Mouse (Mus musculus): Measurements from ENCODE around the gene Samd14. TPM values are rescaled to one million over a fixed set of nuclear protein-coding genes. Genes with fewer than 3 reads are reported as not detected.

The Samd14 gene
- polyA plus RNA-seq, 1 experiment, result 0.75 TPM

DNA sequence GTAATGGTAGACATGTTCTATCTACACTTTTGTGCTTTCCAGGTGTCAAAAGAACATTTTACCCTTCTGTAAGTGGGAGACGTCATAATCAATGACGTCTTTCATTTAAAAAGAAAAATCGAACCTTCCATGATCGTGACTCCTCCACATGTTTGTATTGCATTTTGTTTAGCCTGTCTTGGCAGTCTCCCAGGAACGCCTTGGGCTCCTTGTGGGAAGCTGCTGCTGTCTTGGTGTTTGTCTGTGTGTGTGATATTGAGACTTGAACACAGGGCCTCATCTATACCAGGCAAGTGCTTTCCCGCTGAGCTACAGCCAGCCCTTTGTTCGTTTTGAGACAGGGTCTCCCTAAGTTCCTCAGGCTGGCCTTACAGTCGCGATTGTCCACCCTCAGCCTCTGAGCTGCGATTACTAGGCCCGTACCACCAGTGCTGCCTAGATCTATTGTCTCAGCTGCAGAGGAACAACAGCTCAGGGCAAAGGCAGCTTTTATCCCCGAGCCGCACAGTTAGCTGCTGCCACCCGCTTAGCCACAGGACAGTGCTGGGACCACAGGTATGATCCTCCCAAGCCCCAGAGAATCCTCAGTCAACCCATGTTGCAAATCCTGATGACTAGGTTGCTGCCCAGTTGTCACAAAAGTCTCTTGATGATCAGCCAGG lies 28.6 kb downstream of the Samd14 start:
- H3K27ac ChIP-seq (ENCODE audit: control insufficient read depth, insufficient read depth, low read depth, low read length), result no peak overlapping the region
- no peaks in the 10 kb centered on the region for H3K36me3 ChIP-seq (ENCODE audit: control insufficient read depth, insufficient read depth, low read length)
- H3K27me3 ChIP-seq (ENCODE audit: control insufficient read depth, insufficient read depth, low read length), result no peaks in the 10 kb centered on the region
- TF ChIP-seq POLR2A (IDR thresholded peaks at IDR 0.05; ENCODE audit: control insufficient read depth, low read depth, low read length) (no peak), CTCF (IDR thresholded peaks at IDR 0.05; ENCODE audit: control insufficient read depth, insufficient read depth, insufficient replicate concordance, low read depth, low read length) (no peak)
- no peak overlapping the region for H3K4me3 ChIP-seq (ENCODE audit: control insufficient read depth, low read depth, low read length)
- peaks cover 16% of the 10 kb centered on the region for H3K4me1 ChIP-seq (ENCODE audit: control insufficient read depth, insufficient read depth, low read length)

DNA sequence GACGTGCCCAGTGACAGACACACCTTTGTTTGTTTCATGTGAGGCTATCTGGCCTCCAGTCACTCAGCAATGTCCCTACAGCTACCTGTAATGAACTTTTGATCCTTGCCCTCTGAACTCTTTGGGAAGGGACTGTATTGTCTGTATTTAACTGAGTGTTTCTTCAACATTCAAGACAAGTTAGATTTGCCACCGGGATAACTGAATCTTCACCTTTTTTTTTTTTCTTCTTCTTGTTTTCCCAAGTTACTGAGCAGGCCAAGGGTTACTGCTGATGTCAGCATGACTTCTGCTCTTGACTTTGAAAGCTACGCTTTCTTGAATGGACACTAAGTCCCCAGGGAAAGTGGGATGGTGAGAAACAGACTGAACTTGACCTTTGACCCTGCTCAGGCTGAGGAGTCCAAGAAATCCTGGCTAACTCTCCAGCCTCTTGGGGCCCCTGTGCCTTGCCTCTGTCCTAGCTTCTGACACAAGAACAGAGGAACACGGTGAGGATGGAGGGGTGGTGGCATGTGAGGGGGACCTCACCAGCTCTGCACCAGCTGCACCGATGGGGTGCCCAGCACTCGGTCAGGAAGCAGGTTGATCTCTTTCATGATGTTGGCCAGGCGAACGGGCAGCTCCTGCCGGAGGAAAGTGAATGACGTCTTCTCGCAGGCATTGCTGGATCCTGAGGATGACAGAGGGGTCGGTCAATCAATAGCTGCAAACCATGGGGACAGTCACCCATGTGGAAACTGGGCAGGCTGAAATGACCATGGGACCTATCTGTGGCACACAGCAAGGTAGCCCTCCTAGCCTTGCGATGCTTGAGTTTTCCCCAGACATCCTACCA lies 29.4 kb downstream of the Samd14 start:
- TF ChIP-seq CTCF (IDR thresholded peaks at IDR 0.05; ENCODE audit: control insufficient read depth, insufficient read depth, insufficient replicate concordance, low read depth, low read length) (no peak), POLR2A (IDR thresholded peaks at IDR 0.05; ENCODE audit: control insufficient read depth, low read depth, low read length) (no peak)
- Histone ChIP-seq H3K27me3 (ENCODE audit: control insufficient read depth, insufficient read depth, low read length) (no peaks in the 10 kb centered on the region), H3K4me1 (ENCODE audit: control insufficient read depth, insufficient read depth, low read length) (peaks cover 16% of the 10 kb centered on the region), H3K36me3 (ENCODE audit: control insufficient read depth, insufficient read depth, low read length) (no peaks in the 10 kb centered on the region), H3K4me3 (ENCODE audit: control insufficient read depth, low read depth, low read length) (no peak overlapping the region), H3K27ac (ENCODE audit: control insufficient read depth, insufficient read depth, low read depth, low read length) (peak overlapping the region; percentile 54; the same call in 1 of the 2 replicates)

GRCm38 (mm10) chr11:95039766-95040165 lies 30.1 kb downstream of the Samd14 start:
- Histone ChIP-seq H3K36me3 (ENCODE audit: control insufficient read depth, insufficient read depth, low read length) (no peaks in the 10 kb centered on the region), H3K27me3 (ENCODE audit: control insufficient read depth, insufficient read depth, low read length) (no peaks in the 10 kb centered on the region), H3K27ac (ENCODE audit: control insufficient read depth, insufficient read depth, low read depth, low read length) (peak overlapping the region; percentile 51; the same call in 1 of the 2 replicates), H3K4me3 (ENCODE audit: control insufficient read depth, low read depth, low read length) (peak overlapping the region; percentile 94), H3K4me1 (ENCODE audit: control insufficient read depth, insufficient read depth, low read length) (peaks cover 16% of the 10 kb centered on the region)
- TF ChIP-seq POLR2A (IDR thresholded peaks at IDR 0.05; ENCODE audit: control insufficient read depth, low read depth, low read length) (no peak), CTCF (IDR thresholded peaks at IDR 0.05; ENCODE audit: control insufficient read depth, insufficient read depth, insufficient replicate concordance, low read depth, low read length) (no peak)

GRCm38 (mm10) chr11:95040491-95041138 lies 30.9 kb downstream of the Samd14 start:
- H3K4me1 ChIP-seq (ENCODE audit: control insufficient read depth, insufficient read depth, low read length), result peaks cover 16% of the 10 kb centered on the region
- H3K36me3 ChIP-seq (ENCODE audit: control insufficient read depth, insufficient read depth, low read length), result no peaks in the 10 kb centered on the region
- peak overlapping the region; percentile 94 for H3K4me3 ChIP-seq (ENCODE audit: control insufficient read depth, low read depth, low read length)
- peak overlapping the region; percentile 62 for H3K27ac ChIP-seq (ENCODE audit: control insufficient read depth, insufficient read depth, low read depth, low read length)
- H3K27me3 ChIP-seq (ENCODE audit: control insufficient read depth, insufficient read depth, low read length), result no peaks in the 10 kb centered on the region
- no peak for TF ChIP-seq POLR2A (IDR thresholded peaks at IDR 0.05; ENCODE audit: control insufficient read depth, low read depth, low read length)
- TF ChIP-seq CTCF (IDR thresholded peaks at IDR 0.05; ENCODE audit: control insufficient read depth, insufficient read depth, insufficient replicate concordance, low read depth, low read length), result no peak

DNA sequence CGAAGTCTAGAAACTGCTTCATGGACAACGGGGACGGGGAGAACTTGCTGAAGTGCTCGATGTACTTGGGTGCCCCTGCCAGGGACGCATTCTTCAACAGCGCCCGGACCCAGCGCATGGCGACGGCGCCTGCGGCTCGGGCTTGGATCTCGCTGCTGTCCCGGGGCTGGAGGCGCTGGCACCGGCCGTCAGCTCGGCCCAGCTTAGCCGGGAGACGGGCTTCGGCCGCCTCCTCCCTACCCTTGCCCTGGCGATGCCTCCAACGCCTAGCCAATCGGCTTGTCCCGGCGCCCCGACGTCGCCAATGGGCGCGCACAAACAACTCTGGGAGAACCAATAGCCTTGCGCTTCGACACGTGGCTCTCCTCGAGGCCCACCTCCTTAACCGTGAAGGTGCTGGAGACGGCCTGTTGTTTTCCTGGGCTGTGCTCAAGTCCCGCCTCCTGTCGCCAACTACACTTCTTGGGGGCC lies 31.5 kb downstream of the Samd14 start, which contains the start of gene Pdk2:
TSS of gene Pdk2 (minus strand) at position 216 of the 471 bp plus-strand sequence.
- Histone ChIP-seq H3K36me3 (ENCODE audit: control insufficient read depth, insufficient read depth, low read length) (no peaks in the 10 kb centered on the region), H3K4me3 (ENCODE audit: control insufficient read depth, low read depth, low read length) (peak within 1 kb of the TSS; percentile 94), H3K27me3 (ENCODE audit: control insufficient read depth, insufficient read depth, low read length) (no peaks in the 10 kb centered on the region), H3K4me1 (ENCODE audit: control insufficient read depth, insufficient read depth, low read length) (peaks cover 16% of the 10 kb centered on the region), H3K27ac (ENCODE audit: control insufficient read depth, insufficient read depth, low read depth, low read length) (peak within 1 kb of the TSS; percentile 62)
- TF ChIP-seq CTCF (IDR thresholded peaks at IDR 0.05; ENCODE audit: control insufficient read depth, insufficient read depth, insufficient replicate concordance, low read depth, low read length) (no peak), POLR2A (IDR thresholded peaks at IDR 0.05; ENCODE audit: control insufficient read depth, low read depth, low read length) (peak; percentile 75)

- Histone ChIP-seq H3K27ac (ENCODE audit: control insufficient read depth, insufficient read depth, low read depth, low read length) (no peak overlapping the region), H3K27me3 (ENCODE audit: control insufficient read depth, insufficient read depth, low read length) (no peaks in the 10 kb centered on the region), H3K4me3 (ENCODE audit: control insufficient read depth, low read depth, low read length) (peak overlapping the region; percentile 71), H3K36me3 (ENCODE audit: control insufficient read depth, insufficient read depth, low read length) (no peaks in the 10 kb centered on the region), H3K4me1 (ENCODE audit: control insufficient read depth, insufficient read depth, low read length) (peaks cover 16% of the 10 kb centered on the region)
- TF ChIP-seq CTCF (IDR thresholded peaks at IDR 0.05; ENCODE audit: control insufficient read depth, insufficient read depth, insufficient replicate concordance, low read depth, low read length) (peak; percentile 34; the same call in 1 of the 2 replicates), POLR2A (IDR thresholded peaks at IDR 0.05; ENCODE audit: control insufficient read depth, low read depth, low read length) (no peak)
Observed at GRCm38 (mm10) chr11:95042096-95042495, 32.4 kb downstream of the Samd14 start.

- no peak for TF ChIP-seq CTCF (IDR thresholded peaks at IDR 0.05; ENCODE audit: control insufficient read depth, insufficient read depth, insufficient replicate concordance, low read depth, low read length)
- no peak for TF ChIP-seq POLR2A (IDR thresholded peaks at IDR 0.05; ENCODE audit: control insufficient read depth, low read depth, low read length)
Observed at GRCm38 (mm10) chr11:95043060-95043459, 33.4 kb downstream of the Samd14 start.

More at GRCm38 (mm10) chr11:95043060-95043459, 33.4 kb downstream of the Samd14 start:
- Histone ChIP-seq H3K4me1 (ENCODE audit: control insufficient read depth, insufficient read depth, low read length) (peaks cover 16% of the 10 kb centered on the region), H3K36me3 (ENCODE audit: control insufficient read depth, insufficient read depth, low read length) (no peaks in the 10 kb centered on the region), H3K27me3 (ENCODE audit: control insufficient read depth, insufficient read depth, low read length) (no peaks in the 10 kb centered on the region), H3K27ac (ENCODE audit: control insufficient read depth, insufficient read depth, low read depth, low read length) (no peak overlapping the region), H3K4me3 (ENCODE audit: control insufficient read depth, low read depth, low read length) (no peak overlapping the region)
